Mouse (Mus musculus) megakaryocyte, adult 5-6 weeks (primary cell): ENCODE results near the gene Ffar3. TPM values are rescaled to one million over a fixed set of nuclear protein-coding genes. Genes with fewer than 3 reads are reported as not detected.

Experiments
- ATAC-seq: 2 replicates; pipeline ENCODE4 v1.8.0; 2016; ENCODE audit warnings: mild to moderate bottlenecking, inconsistent platforms; ENCODE audit not compliant: poor library complexity, severe bottlenecking
- total RNA-seq, 2 experiments: library from RNA; stranded (forward) in 1 of 2; stranded (reverse) in 1 of 2; fragments of 153-499, 151-499 nt in 1 of 2; fragments of 221-1000, 200-1000 nt in 1 of 2; gene quantifications; 2 replicates each; pipeline versions ENCODE4 v1.2.3 to v1.2.4; 2015 to 2017

The Ffar3 gene
- total RNA-seq (2015): not detected in 2 replicates
- total RNA-seq (2017): not detected in 2 replicates

- no peak for ATAC-seq
Measured at GRCm38 (mm10) chr7:30856078-30856477, at the start of gene Ffar3. TSS of gene Ffar3 (minus strand) at chr7:30856178.

DNA sequence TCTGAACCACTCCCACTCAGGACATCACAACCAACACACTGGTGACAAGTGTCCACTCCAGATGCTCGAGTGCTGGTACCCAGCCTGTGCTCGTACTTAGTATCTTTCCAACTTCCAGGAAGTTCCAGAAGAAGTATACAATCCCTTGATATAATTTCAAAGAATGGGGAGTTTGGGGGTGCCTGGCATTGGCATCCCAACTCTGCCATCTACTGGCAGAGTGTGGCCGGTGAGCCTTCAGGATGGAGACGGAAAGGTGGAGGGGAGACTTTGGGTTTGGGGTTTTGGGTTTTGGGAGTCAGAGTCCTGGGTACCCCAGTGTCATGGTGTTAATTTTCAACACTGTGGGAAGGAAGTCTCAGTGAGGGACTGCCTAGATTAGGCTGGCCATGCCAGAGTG, 48.1 kb upstream of the Ffar3 start:
- no peak for ATAC-seq

- ATAC-seq: no peak
Measured at GRCm38 (mm10) chr7:30895217-30895616, 39.2 kb upstream of the Ffar3 start.

- no peak for ATAC-seq
Measured at GRCm38 (mm10) chr7:30892515-30892914, 36.5 kb upstream of the Ffar3 start.

- ATAC-seq: no peak
Measured at GRCm38 (mm10) chr7:30891746-30892145, 35.8 kb upstream of the Ffar3 start.

DNA sequence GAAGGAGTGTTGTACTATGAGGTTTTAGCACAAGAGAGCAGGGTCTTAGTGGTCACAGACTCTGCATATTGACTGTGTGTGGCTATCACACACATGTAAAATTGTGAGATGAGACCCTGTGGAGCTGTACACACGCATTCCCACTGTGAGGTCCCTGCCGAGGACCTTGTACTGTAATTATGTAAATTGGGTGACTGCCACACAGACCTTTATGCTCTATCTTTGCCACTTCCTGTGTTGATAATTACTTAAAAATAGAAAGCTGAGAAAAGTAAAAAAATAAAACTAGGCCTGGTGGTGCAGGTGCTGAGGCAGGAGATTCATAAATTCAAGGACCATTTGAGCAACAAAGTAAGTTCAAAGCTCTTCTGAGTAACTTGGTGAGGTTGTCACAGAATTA, 34.7 kb upstream of the Ffar3 start:
- ATAC-seq: no peak

DNA sequence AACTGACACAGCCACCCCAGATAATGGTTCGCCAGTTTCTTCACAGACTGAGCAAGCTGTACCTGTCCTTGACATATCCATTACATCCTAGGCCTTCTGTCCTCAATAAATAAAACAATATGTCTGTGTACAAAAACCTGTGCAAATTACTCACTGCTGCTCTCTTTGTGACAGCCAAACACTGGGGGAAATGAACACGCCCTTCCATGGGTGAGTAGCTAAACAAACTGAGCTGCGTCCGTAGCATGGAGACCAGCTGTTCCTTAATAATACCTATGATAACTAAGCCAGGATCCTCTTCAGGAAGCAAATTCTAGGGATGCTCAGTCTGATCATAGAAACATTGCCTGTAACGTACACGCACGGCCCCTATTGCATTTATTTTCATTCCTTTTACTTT, 32.8 kb upstream of the Ffar3 start:
- no peak for ATAC-seq

DNA sequence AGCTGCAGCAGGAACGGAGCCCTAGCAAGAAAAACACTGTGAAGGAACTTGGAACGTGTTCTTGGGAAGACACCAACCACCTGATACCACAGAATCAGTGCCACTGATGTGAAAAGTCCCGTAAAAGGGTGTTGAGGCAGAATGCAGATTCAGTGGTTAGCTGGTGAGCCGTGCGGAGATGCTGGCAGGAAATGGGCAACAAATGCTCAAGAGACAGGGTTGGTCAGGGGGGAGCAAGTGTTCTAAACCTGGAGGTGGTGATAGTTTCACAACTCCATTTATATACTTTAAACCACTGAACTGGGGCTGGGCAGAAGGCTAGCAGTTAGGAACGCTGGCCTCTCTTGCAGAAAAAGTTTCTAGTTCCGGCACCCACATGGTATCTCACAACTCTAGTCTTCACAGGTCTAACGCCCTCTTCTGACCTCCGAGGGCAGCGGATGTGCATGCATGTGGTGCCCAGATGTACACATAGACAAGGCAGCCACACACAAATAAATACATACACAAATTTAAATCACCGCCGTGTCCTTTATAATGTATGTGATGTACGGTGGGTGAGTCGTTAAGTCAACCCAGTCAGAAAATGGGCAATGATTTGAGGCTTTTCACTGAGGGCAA, 31.7 kb upstream of the Ffar3 start:
- peak; percentile 78 for ATAC-seq

- peak; percentile 38 for ATAC-seq
Measured at GRCm38 (mm10) chr7:30886852-30887251, 30.9 kb upstream of the Ffar3 start.

GRCm38 (mm10) chr7:30884047-30884446, 28.1 kb upstream of the Ffar3 start:
- ATAC-seq: no peak

- ATAC-seq: no peak
Measured at GRCm38 (mm10) chr7:30881367-30881766, 25.4 kb upstream of the Ffar3 start.

DNA sequence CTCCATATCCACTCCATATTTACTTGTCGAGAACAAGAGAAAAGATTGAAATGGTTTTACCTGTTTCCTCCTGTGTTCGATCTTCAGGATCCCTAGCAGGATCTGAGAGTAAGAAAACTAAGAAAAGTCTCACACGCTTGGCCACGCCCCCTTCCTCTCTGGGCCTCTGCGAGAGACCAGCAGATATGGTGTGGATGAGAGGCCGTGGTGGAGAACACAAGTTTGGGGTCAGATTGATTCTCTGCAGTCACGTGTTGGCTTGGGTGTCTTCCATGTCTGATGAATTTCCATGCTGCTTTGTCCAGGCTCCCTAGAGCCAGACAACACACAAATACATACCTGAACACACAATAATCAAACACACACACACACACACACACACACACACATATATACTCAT, 24.2 kb upstream of the Ffar3 start, which contains the start of gene Cd22:
Gene Cd22 (minus strand): TSS at position 167 of the 400 bp plus-strand sequence.
- ATAC-seq: no peak

GRCm38 (mm10) chr7:30878950-30879349, 23.0 kb upstream of the Ffar3 start:
- no peak for ATAC-seq

- ATAC-seq: peak; percentile 95
Measured at GRCm38 (mm10) chr7:30873083-30873482, 17.1 kb upstream of the Ffar3 start.

DNA sequence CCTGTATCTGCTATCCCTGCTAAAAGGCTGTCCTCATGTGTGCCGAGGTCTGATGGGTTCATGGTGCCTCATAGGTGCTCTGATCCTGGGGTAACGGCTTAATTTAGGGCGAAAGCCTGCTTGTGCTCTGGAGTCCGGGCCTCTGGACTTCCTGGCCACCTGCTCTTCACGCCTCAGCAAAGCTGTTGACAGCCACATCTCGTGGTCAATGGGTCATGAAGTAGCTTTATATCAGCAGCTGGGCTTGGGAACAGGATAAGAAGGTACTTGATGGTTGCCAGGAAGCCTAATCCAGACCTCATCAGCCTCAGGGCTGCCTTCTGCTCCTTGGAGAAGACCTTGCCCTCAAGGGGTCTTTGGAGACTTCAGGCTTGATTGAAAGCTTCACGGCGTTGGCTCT, 7.4 kb upstream of the Ffar3 start:
- ATAC-seq: no peak

DNA sequence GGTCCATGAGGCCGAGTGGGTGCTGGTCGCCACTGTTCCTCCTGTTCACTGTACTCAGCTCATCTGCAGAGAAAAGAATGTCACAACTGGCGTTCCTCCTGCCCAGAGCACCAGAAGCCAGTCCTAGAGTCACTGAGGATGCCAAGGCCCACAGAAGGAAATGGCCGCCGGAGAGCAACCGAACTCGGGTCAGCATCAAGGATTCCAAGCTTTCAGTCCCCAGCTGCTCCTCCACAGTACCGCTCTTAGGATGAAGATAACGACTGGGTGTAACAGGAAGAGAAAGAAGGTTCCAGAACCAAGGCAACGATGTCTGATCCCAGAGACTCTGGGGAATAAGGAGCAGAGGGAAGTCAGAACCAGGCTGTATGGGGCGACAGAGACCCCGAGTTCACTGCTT, 5.5 kb upstream of the Ffar3 start, which contains the start of gene Ffar1:
Gene Ffar1 (minus strand): TSS at position 101 of the 400 bp plus-strand sequence.
- no peak for ATAC-seq

DNA sequence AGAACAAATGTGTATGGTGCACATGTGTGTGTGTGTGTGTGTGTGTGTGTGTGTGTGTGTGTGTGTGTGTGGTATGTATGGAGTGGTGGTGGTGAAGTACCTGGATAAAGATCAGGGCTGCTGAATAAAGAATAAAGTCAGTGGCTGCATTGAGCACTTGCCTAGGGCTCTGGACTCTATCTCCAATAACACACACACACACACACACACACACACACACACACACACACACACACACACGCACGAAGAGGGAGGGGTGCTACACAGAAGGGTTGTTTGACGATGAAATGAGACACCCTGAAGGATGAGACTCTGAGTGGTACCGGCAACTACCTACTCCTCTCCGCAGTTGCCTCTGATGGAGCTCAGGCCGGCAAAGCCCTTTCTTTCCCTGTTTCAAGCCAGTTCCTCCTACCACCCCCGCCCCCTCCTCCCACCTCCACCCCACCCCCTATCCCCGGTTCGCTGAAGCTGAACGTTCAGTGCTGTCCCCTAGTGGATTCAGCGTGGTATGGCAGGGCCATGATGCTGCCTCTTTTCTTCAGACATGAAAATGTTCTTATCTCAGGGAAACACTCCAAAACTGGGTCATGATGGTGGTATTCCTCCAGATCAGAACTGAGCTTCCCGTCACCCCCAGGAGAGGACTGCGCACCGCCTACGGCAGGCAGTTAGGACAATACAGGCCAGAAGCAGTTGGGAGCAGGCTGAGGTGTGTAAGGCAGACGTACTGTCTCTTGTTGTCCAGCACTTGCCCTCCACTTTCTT, 3.8 kb upstream of the Ffar3 start:
- ATAC-seq: peak; percentile 92

GRCm38 (mm10) chr7:30859290-30859634, 3.3 kb upstream of the Ffar3 start:
- peak; percentile 85 for ATAC-seq

GRCm38 (mm10) chr7:30857746-30858145, 1.8 kb upstream of the Ffar3 start:
- no peak for ATAC-seq

DNA sequence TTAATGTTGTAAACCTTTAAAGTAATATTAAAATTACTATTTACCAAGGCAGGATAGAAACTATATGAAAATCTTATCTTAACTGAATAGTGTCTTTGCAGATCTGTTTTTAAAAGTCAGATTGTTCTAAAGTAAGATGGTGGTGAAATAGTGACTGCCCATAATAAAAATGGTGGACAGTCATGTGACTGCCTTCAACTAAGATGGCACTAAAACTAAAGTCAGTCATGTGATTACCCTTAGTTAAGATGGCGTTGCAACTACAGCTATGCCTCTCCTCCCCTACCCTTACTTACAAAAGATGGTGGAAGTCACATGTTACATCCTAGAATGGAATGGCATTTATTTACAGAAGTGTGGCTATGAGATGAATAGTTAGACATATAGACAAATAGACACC, 4.6 kb downstream of the Ffar3 start:
- ATAC-seq: no peak

DNA sequence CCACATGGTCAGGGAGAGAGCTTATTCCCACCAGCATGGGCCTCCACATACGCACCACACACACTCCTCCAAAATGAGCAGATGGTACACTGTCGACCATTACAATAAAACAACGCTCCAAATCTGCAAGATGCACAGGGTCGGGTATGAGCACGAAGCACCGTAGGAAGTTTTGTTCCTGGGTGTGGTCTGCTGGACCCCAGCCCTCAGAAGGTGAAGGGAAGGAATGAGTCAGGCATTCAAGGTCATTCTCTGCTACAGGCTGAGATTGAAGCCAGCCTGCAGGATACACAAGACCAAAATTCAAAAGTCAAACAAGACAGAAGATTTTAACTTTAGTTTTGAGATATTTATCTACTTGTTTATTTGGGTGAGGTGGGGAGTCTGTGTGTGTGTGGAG, 8.0 kb downstream of the Ffar3 start:
- ATAC-seq: no peak

DNA sequence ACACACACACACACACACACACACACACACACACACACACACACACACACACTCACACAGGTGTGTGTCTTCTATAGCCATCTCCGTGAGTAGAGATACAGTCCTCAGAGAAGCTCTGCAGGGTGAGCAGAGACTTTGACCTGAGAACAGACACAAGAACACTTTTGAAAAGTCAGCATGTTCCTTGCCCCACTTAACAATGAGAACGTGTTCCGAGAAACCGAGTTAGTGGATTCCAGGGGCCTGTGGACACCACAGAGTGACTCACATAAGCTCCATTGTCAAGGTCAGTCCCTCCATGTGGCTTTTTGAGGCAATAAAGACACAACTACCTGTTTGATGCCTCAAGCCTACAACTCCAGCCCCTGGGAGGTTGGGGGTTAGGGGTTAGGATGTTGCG, 8.6 kb downstream of the Ffar3 start:
- no peak for ATAC-seq
